Mouse (Mus musculus) MN1 (cell line): ENCODE results near the gene Npc1l1.

ENCODE experiments used
- DNase-seq: peaks from one replicate; pipeline ENCODE4 v3.0.0-alpha.2; 2016; ENCODE audit warnings: low spot score

The Npc1l1 gene

DNA sequence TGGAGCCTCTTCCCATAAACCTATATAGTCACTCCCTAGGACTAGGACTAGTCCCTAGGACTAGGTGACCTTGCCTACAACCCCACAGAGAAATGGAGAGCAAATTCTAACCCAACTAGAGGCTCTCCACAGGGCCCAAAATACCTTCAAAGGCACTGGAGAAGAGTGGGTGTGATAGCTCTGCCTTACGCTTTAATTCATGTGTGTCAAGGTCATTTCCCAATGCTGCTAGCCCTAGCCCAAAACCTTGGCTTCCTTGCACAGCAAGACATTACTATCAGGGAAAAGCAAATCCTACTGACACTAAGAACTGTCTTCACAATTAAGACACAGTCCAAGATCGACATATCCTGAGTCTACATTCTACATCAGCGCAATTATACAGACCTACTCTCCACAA, 66.9 kb downstream of the Npc1l1 start:
- DNase-seq: no peak

DNA sequence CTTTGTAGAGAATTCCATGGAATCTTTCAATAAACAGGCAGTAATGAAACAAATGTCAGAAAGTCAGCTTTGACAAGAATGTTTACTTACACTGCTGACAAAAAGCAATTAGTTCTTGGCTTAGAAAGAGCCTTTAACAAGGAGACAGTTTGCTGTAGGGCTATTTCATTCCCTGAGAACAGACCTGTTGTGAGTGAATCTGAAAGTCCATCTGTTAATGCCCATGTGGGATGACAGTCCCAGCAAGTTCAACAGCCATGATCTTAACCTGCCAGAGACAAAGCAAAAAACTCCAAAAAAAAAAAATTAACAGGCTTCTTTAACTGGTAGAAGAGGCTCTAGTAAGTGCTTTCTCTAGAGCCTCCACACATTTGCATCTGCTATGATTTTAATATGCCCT, 68.4 kb downstream of the Npc1l1 start:
- DNase-seq: no peak
